Mouse (Mus musculus): ENCODE measurements at regions not wholly inside any gene's neighbourhood (a gene's known extent, or its start where the extent isn't known, plus 50 kb on each side); places are given as distances from the start of the nearest gene placed in this dataset.

- no peak for TF ChIP-seq GATA1 (IDR thresholded peaks at IDR 0.05; ENCODE audit: low read length)
- no peak for TF ChIP-seq TAL1 (IDR thresholded peaks at IDR 0.05; ENCODE audit: low read length)
Measured at GRCm38 (mm10) chr2:172660479-172660878, 111.1 kb downstream of the Tfap2c start.
